Mouse (Mus musculus) forebrain, embryonic 13.5 days (tissue): ENCODE results near the gene Mboat2. TPM values are rescaled to one million over a fixed set of nuclear protein-coding genes. Genes with fewer than 3 reads are reported as not detected.
A peak's percentile ranks its signal among the peaks of the same experiment; 100 is the strongest.

Experiments
- ATAC-seq: fragments of 200-750 bp; cut with Nextera tagmentation; 2 replicates; pipeline ENCODE4 v1.8.0; 2017
- H3K27ac ChIP-seq: fragments of 300-500 bp; sonication (generic); 2 replicates; pipeline ENCODE4 v1.5.1; 2015; ENCODE audit warnings: inconsistent platforms, mild to moderate bottlenecking, moderate library complexity
- H3K27me3 ChIP-seq: fragments of 300-500 bp; sonication (generic); 2 replicates; pipeline ENCODE4 v1.6.1; 2015; ENCODE audit warnings: mild to moderate bottlenecking, inconsistent platforms
- H3K36me3 ChIP-seq: fragments of 300-500 bp; sonication (generic); 2 replicates; pipeline ENCODE4 v1.6.1; 2015; ENCODE audit warnings: mild to moderate bottlenecking, inconsistent platforms; ENCODE audit not compliant: poor library complexity, severe bottlenecking
- H3K4me1 ChIP-seq: fragments of 300-500 bp; sonication (generic); 2 replicates; pipeline ENCODE4 v1.6.1; 2015; ENCODE audit warnings: inconsistent platforms
- H3K4me2 ChIP-seq: fragments of 300-500 bp; sonication (generic); 2 replicates; pipeline ENCODE4 v1.6.1; 2015; ENCODE audit warnings: inconsistent platforms, mild to moderate bottlenecking, moderate library complexity
- H3K4me3 ChIP-seq: fragments of 300-500 bp; sonication (generic); 2 replicates; pipeline ENCODE4 v1.5.1; 2015; ENCODE audit warnings: mild to moderate bottlenecking, inconsistent platforms
- H3K9ac ChIP-seq: fragments of 300-500 bp; sonication (generic); 2 replicates; pipeline ENCODE4 v1.6.1; 2015; ENCODE audit warnings: mild to moderate bottlenecking, inconsistent platforms
- H3K9me3 ChIP-seq: fragments of 300-500 bp; sonication (generic); replicated peaks from 2 replicates; pipeline ENCODE4 v1.6.1; 2016; ENCODE audit warnings: inconsistent platforms
- WGBS: fragments of 180-500 bp; shearing (Covaris S2); methylation state at CpG from one replicate; pipeline ENCODE4 v1.1.7; 2015; 5-methylcytosine and 5-hydroxymethylcytosine counted together
- polyA plus RNA-seq: library from polyadenylated mRNA; unstranded; fragments of >200 nt; fragmentation: Nextera tagmentation; extraction: Ambion mirVana; gene quantifications from 2 replicates; pipeline ENCODE4 v1.2.1, GENCODE M21; 2015

The Mboat2 gene
- 61.0 and 66.5 TPM in 2 replicates for polyA plus RNA-seq

- Histone ChIP-seq H3K9me3 (no peaks in the 10 kb centered on the region), H3K9ac (peak within 1 kb of the TSS; percentile 97), H3K4me1 (peaks cover 47% of the 10 kb centered on the region), H3K36me3 (no peaks in the 10 kb centered on the region), H3K4me2 (peak within 1 kb of the TSS; percentile 70), H3K4me3 (peak within 1 kb of the TSS; percentile 88), H3K27me3 (no peaks in the 10 kb centered on the region), H3K27ac (peak within 1 kb of the TSS; percentile 98)
- WGBS: under 1% methylated on average over 24 of the region's 24 CpGs
- ATAC-seq: peak; percentile 48
Measured at GRCm38 (mm10) chr12:24830766-24831152, at the start of gene Mboat2. Gene Mboat2, plus strand, starts transcription at chr12:24830879.

GRCm38 (mm10) chr12:24783735-24784134 lies 46.9 kb upstream of the Mboat2 start:
- no peaks in the 10 kb centered on the region for H3K27me3 ChIP-seq
- ATAC-seq: no peak
- no peaks in the 10 kb centered on the region for H3K9me3 ChIP-seq
- H3K4me3 ChIP-seq: no peak overlapping the region
- no peak overlapping the region for H3K4me2 ChIP-seq
- no peak overlapping the region for H3K9ac ChIP-seq
- 84% methylated on average over 4 of the region's 4 CpGs for WGBS
- H3K4me1 ChIP-seq: no peaks in the 10 kb centered on the region
- no peak overlapping the region for H3K27ac ChIP-seq
- H3K36me3 ChIP-seq: no peaks in the 10 kb centered on the region

- H3K4me2 ChIP-seq: no peak overlapping the region
- no peaks in the 10 kb centered on the region for H3K9me3 ChIP-seq
- H3K9ac ChIP-seq: no peak overlapping the region
- no peaks in the 10 kb centered on the region for H3K4me1 ChIP-seq
- H3K36me3 ChIP-seq: no peaks in the 10 kb centered on the region
- no peak for ATAC-seq
- 74% methylated on average over 5 of the region's 5 CpGs for WGBS
- H3K27ac ChIP-seq: no peak overlapping the region
- no peak overlapping the region for H3K4me3 ChIP-seq
- no peaks in the 10 kb centered on the region for H3K27me3 ChIP-seq
Measured at GRCm38 (mm10) chr12:24785882-24786281, 44.8 kb upstream of the Mboat2 start.

- Histone ChIP-seq H3K4me1 (no peaks in the 10 kb centered on the region), H3K27me3 (no peaks in the 10 kb centered on the region), H3K4me2 (no peak overlapping the region), H3K9ac (no peak overlapping the region), H3K4me3 (no peak overlapping the region), H3K9me3 (no peaks in the 10 kb centered on the region), H3K36me3 (no peaks in the 10 kb centered on the region), H3K27ac (no peak overlapping the region)
- WGBS: 16% methylated on average over 4 of the region's 4 CpGs
- ATAC-seq: no peak
Measured at GRCm38 (mm10) chr12:24786316-24786715, 44.4 kb upstream of the Mboat2 start.

- WGBS: 83% methylated on average over 1 of the region's 1 CpGs
- H3K9ac ChIP-seq: no peak overlapping the region
- no peaks in the 10 kb centered on the region for H3K36me3 ChIP-seq
- no peaks in the 10 kb centered on the region for H3K27me3 ChIP-seq
- H3K9me3 ChIP-seq: no peaks in the 10 kb centered on the region
- no peak overlapping the region for H3K27ac ChIP-seq
- ATAC-seq: no peak
- H3K4me2 ChIP-seq: no peak overlapping the region
- no peak overlapping the region for H3K4me3 ChIP-seq
- H3K4me1 ChIP-seq: no peaks in the 10 kb centered on the region
Measured at GRCm38 (mm10) chr12:24789659-24790058, 41.0 kb upstream of the Mboat2 start.

- Histone ChIP-seq H3K4me2 (no peak overlapping the region), H3K4me1 (no peaks in the 10 kb centered on the region), H3K4me3 (no peak overlapping the region), H3K9me3 (no peaks in the 10 kb centered on the region), H3K36me3 (no peaks in the 10 kb centered on the region), H3K9ac (no peak overlapping the region), H3K27me3 (no peaks in the 10 kb centered on the region), H3K27ac (no peak overlapping the region)
- no peak for ATAC-seq
- WGBS: 70% methylated on average over 1 of the region's 1 CpGs
Measured at GRCm38 (mm10) chr12:24811230-24811629, 19.4 kb upstream of the Mboat2 start.

- Histone ChIP-seq H3K4me3 (no peak overlapping the region), H3K27me3 (no peaks in the 10 kb centered on the region), H3K9ac (no peak overlapping the region), H3K4me2 (no peak overlapping the region), H3K36me3 (peaks cover 5% of the 10 kb centered on the region; the same call in 1 of the 2 replicates), H3K4me1 (no peaks in the 10 kb centered on the region), H3K27ac (no peak overlapping the region), H3K9me3 (no peaks in the 10 kb centered on the region)
- 75% methylated on average over 4 of the region's 4 CpGs for WGBS
- ATAC-seq: no peak
Measured at GRCm38 (mm10) chr12:24811906-24812305, 18.8 kb upstream of the Mboat2 start.

- ATAC-seq: no peak
- 86% methylated on average over 2 of the region's 2 CpGs for WGBS
- Histone ChIP-seq H3K27me3 (no peaks in the 10 kb centered on the region), H3K4me1 (peaks cover 11% of the 10 kb centered on the region), H3K36me3 (0 out of 2 replicates have a peak, but pooled peaks cover 3% of the 10 kb centered on the region), H3K9ac (no peak overlapping the region), H3K27ac (no peak overlapping the region), H3K4me2 (no peak overlapping the region), H3K4me3 (no peak overlapping the region), H3K9me3 (no peaks in the 10 kb centered on the region)
Measured at GRCm38 (mm10) chr12:24822831-24823230, 7.8 kb upstream of the Mboat2 start.

- Histone ChIP-seq H3K4me3 (no peak overlapping the region), H3K27me3 (no peaks in the 10 kb centered on the region), H3K4me1 (peaks cover 16% of the 10 kb centered on the region), H3K27ac (no peak overlapping the region), H3K9ac (no peak overlapping the region), H3K36me3 (0 out of 2 replicates have a peak, but pooled peaks cover 3% of the 10 kb centered on the region), H3K9me3 (no peaks in the 10 kb centered on the region), H3K4me2 (no peak overlapping the region)
- 91% methylated on average over 3 of the region's 3 CpGs for WGBS
- ATAC-seq: no peak
Measured at GRCm38 (mm10) chr12:24823636-24824354, 6.9 kb upstream of the Mboat2 start.

- Histone ChIP-seq H3K27ac (peak overlapping the region; percentile 98), H3K27me3 (no peaks in the 10 kb centered on the region), H3K36me3 (0 out of 2 replicates have a peak, but pooled peaks cover 3% of the 10 kb centered on the region), H3K9me3 (no peaks in the 10 kb centered on the region), H3K9ac (peak overlapping the region; percentile 97), H3K4me2 (peak overlapping the region; percentile 70), H3K4me1 (peaks cover 47% of the 10 kb centered on the region), H3K4me3 (peak overlapping the region; percentile 88)
- 39% methylated on average over 1 of the region's 1 CpGs for WGBS
- ATAC-seq: no peak
Measured at GRCm38 (mm10) chr12:24830086-24830485, 593 bp upstream of the Mboat2 start.

GRCm38 (mm10) chr12:24831153-24831963 lies 679 bp downstream of the Mboat2 start:
- Histone ChIP-seq H3K36me3 (no peaks in the 10 kb centered on the region), H3K9ac (peak overlapping the region; percentile 97), H3K4me1 (peaks cover 46% of the 10 kb centered on the region), H3K27ac (peak overlapping the region; percentile 98), H3K9me3 (no peaks in the 10 kb centered on the region), H3K4me2 (peak overlapping the region; percentile 70), H3K27me3 (no peaks in the 10 kb centered on the region), H3K4me3 (peak overlapping the region; percentile 88)
- 1% methylated on average over 60 of the region's 95 CpGs for WGBS
- ATAC-seq: peak; percentile 99

- ATAC-seq: no peak
- under 1% methylated on average over 28 of the region's 32 CpGs for WGBS
- peak overlapping the region; percentile 70 for H3K4me2 ChIP-seq
Measured at GRCm38 (mm10) chr12:24831964-24832427, 1.3 kb downstream of the Mboat2 start.

More at GRCm38 (mm10) chr12:24831964-24832427, 1.3 kb downstream of the Mboat2 start:
- H3K27me3 ChIP-seq: no peaks in the 10 kb centered on the region
- no peaks in the 10 kb centered on the region for H3K36me3 ChIP-seq
- H3K4me1 ChIP-seq: peaks cover 40% of the 10 kb centered on the region
- no peaks in the 10 kb centered on the region for H3K9me3 ChIP-seq
- peak overlapping the region; percentile 88 for H3K4me3 ChIP-seq
- peak overlapping the region; percentile 96 for H3K27ac ChIP-seq
- peak overlapping the region; percentile 92 for H3K9ac ChIP-seq
